Mouse (Mus musculus) intestine, embryonic 16.5 days (tissue): Measurements from ENCODE around the gene Fstl3. TPM values are rescaled to one million over a fixed set of nuclear protein-coding genes. Genes with fewer than 3 reads are reported as not detected.

Experiments used
- ATAC-seq: fragments of 200-750 bp; cut with Nextera tagmentation; 2 replicates; pipeline ENCODE4 v1.8.0; 2017; ENCODE audit warnings: moderate TSS enrichment, moderate library complexity
- H3K27ac ChIP-seq: fragments of 300-500 bp; sonication (generic); 2 replicates; pipeline ENCODE4 v1.5.1; 2014; ENCODE audit warnings: mild to moderate bottlenecking, low read length
- H3K27me3 ChIP-seq: fragments of 300-500 bp; sonication (generic); replicated peaks from 2 replicates; pipeline ENCODE4 v1.6.1; 2014; ENCODE audit warnings: low read length, control low read depth, mixed read lengths; ENCODE audit not compliant: control insufficient read depth, insufficient read depth
- H3K36me3 ChIP-seq: fragments of 300-500 bp; sonication (generic); 2 replicates; pipeline ENCODE4 v1.6.1; 2014; ENCODE audit warnings: low read length, control low read depth; ENCODE audit not compliant: control insufficient read depth, insufficient read depth
- H3K4me1 ChIP-seq: fragments of 300-500 bp; sonication (generic); 2 replicates; pipeline ENCODE4 v1.6.1; 2014; ENCODE audit warnings: low read length, control low read depth, mixed read lengths; ENCODE audit not compliant: control insufficient read depth, insufficient read depth
- H3K4me2 ChIP-seq: fragments of 300-500 bp; sonication (generic); 2 replicates; pipeline ENCODE4 v1.6.1; 2014; ENCODE audit warnings: low read depth, low read length, control low read depth
- H3K4me3 ChIP-seq: fragments of 300-500 bp; sonication (generic); 2 replicates; pipeline ENCODE4 v1.5.1; 2014; ENCODE audit warnings: mild to moderate bottlenecking, low read length
- H3K9ac ChIP-seq: fragments of 300-500 bp; sonication (generic); 2 replicates; pipeline ENCODE4 v1.6.1; 2014; ENCODE audit warnings: low read depth, low read length
- H3K9me3 ChIP-seq: fragments of 300-500 bp; sonication (generic); 2 replicates; pipeline ENCODE4 v1.6.1; 2016; ENCODE audit warnings: low read length, control low read depth; ENCODE audit not compliant: control insufficient read depth
- WGBS: fragments of 180-500 bp; shearing (Covaris S2); extraction: QIAGEN DNeasy Blood & Tissue Kit; methylation state at CpG from one replicate; pipeline ENCODE4 v1.1.7; 2014; 5-methylcytosine and 5-hydroxymethylcytosine counted together
- polyA plus RNA-seq: library from polyadenylated mRNA; unstranded; fragments of >200 nt; fragmentation: Nextera tagmentation; extraction: Ambion mirVana; gene quantifications from 2 replicates; pipeline ENCODE4 v1.2.1, GENCODE M21; 2015

Fstl3 gene
- polyA plus RNA-seq, 1 experiment from 2014 or later = 15.1 TPM

GRCm38 (mm10) chr10:79822372-79822771, 45.3 kb downstream of the Fstl3 start:
- H3K9ac ChIP-seq = peak overlapping the region; percentile 72
- WGBS = 27% methylated on average over 17 of the region's 17 CpGs
- H3K4me2 ChIP-seq = peak overlapping the region; percentile 51

GRCm38 (mm10) chr10:79823011-79823410, 45.9 kb downstream of the Fstl3 start:
- ATAC-seq = peak; percentile 73
- Histone ChIP-seq H3K4me1 (peaks cover 24% of the 10 kb centered on the region), H3K27me3 (no peaks in the 10 kb centered on the region), H3K36me3 (no peaks in the 10 kb centered on the region), H3K27ac (peak overlapping the region; percentile 98), H3K4me2 (peak overlapping the region; percentile 39), H3K4me3 (peak overlapping the region; percentile 46), H3K9me3 (no peaks in the 10 kb centered on the region), H3K9ac (peak overlapping the region; percentile 72)
- 51% methylated on average over 6 of the region's 6 CpGs for WGBS

More at GRCm38 (mm10) chr10:79822372-79822771, 45.3 kb downstream of the Fstl3 start:
- no peaks in the 10 kb centered on the region for H3K36me3 ChIP-seq
- peak overlapping the region; percentile 98 for H3K27ac ChIP-seq
- H3K4me3 ChIP-seq = peak overlapping the region; percentile 46
- peaks cover 28% of the 10 kb centered on the region for H3K4me1 ChIP-seq
- no peaks in the 10 kb centered on the region for H3K27me3 ChIP-seq
- no peaks in the 10 kb centered on the region for H3K9me3 ChIP-seq
- peak; percentile 82 for ATAC-seq

GRCm38 (mm10) chr10:79824413-79824812, 47.3 kb downstream of the Fstl3 start:
- Histone ChIP-seq H3K36me3 (no peaks in the 10 kb centered on the region), H3K9ac (peak overlapping the region; percentile 72), H3K27ac (peak overlapping the region; percentile 98), H3K4me3 (peak overlapping the region; percentile 46), H3K9me3 (no peaks in the 10 kb centered on the region), H3K27me3 (no peaks in the 10 kb centered on the region), H3K4me2 (peak overlapping the region; percentile 66), H3K4me1 (peaks cover 12% of the 10 kb centered on the region)
- WGBS = 38% methylated on average over 6 of the region's 6 CpGs
- peak; percentile 69 for ATAC-seq

- H3K9me3 ChIP-seq = no peaks in the 10 kb centered on the region
- ATAC-seq = no peak
- no peak overlapping the region for H3K4me3 ChIP-seq
- H3K9ac ChIP-seq = no peak overlapping the region
- no peaks in the 10 kb centered on the region for H3K27me3 ChIP-seq
- no peaks in the 10 kb centered on the region for H3K36me3 ChIP-seq
- peaks cover 18% of the 10 kb centered on the region; the same call in 1 of the 2 replicates for H3K4me1 ChIP-seq
- no peak overlapping the region for H3K27ac ChIP-seq
- no peak overlapping the region for H3K4me2 ChIP-seq
- 92% methylated on average over 3 of the region's 3 CpGs for WGBS
Measured at GRCm38 (mm10) chr10:79831583-79831982, 54.5 kb downstream of the Fstl3 start.

Other genes starting within 250 kb of the Fstl3 start
- gene Plpp2, start 243.5 kb upstream of the Fstl3 start, polyA plus RNA-seq = 140 and 145 TPM in 2 replicates
- 36.7 and 38.4 TPM in 2 replicates for gene Mier2, start 222.1 kb upstream of the Fstl3 start, polyA plus RNA-seq
- gene Theg, start 189.9 kb upstream of the Fstl3 start, polyA plus RNA-seq = not detected in 2 replicates
- 0.02 and 0.07 TPM in 2 replicates for gene C2cd4c, start 163.2 kb upstream of the Fstl3 start, polyA plus RNA-seq
- gene Shc2, start 139.4 kb upstream of the Fstl3 start, polyA plus RNA-seq = 1.1 and 2.5 TPM in 2 replicates
- not detected in 2 replicates for gene Odf3l2, start 131.5 kb upstream of the Fstl3 start, polyA plus RNA-seq
- 27.4 and 31.8 TPM in 2 replicates for gene Madcam1, start 112.7 kb upstream of the Fstl3 start, polyA plus RNA-seq
- gene Tpgs1, start 107.9 kb upstream of the Fstl3 start, polyA plus RNA-seq = 56.8 and 64.4 TPM in 2 replicates
- 120 and 128 TPM in 2 replicates for gene Cdc34, start 95.1 kb upstream of the Fstl3 start, polyA plus RNA-seq
- gene Gzmm, start 88.3 kb upstream of the Fstl3 start, polyA plus RNA-seq = 0.21 and 0.56 TPM in 2 replicates
- 1,158 and 1,189 TPM in 2 replicates for gene Bsg, start 72.8 kb upstream of the Fstl3 start, polyA plus RNA-seq
- 0.04 TPM in 1 of 2 replicates, not detected in the other for gene Hcn2, start 60.6 kb upstream of the Fstl3 start, polyA plus RNA-seq
- gene Polrmt, start 30.7 kb upstream of the Fstl3 start, polyA plus RNA-seq = 38.8 and 40.5 TPM in 2 replicates
- gene Fgf22, start 22.2 kb upstream of the Fstl3 start, polyA plus RNA-seq = 0.26 TPM in 1 of 2 replicates, not detected in the other
- gene Rnf126, start 10.3 kb upstream of the Fstl3 start, polyA plus RNA-seq = 39.7 and 56.6 TPM in 2 replicates
- gene Prss57, start 13.7 kb downstream of the Fstl3 start, polyA plus RNA-seq = 0.07 and 0.11 TPM in 2 replicates
- 44.1 and 44.8 TPM in 2 replicates for gene Palm, start 16.3 kb downstream of the Fstl3 start, polyA plus RNA-seq
- gene Misp, start 43.7 kb downstream of the Fstl3 start, polyA plus RNA-seq = 204 and 210 TPM in 2 replicates
- 295 and 302 TPM in 2 replicates for gene Ptbp1, start 77.2 kb downstream of the Fstl3 start, polyA plus RNA-seq
- gene Prtn3, start 97.2 kb downstream of the Fstl3 start, polyA plus RNA-seq = 2.7 and 2.8 TPM in 2 replicates
- 25.5 and 28.2 TPM in 2 replicates for gene Plppr3, start 97.4 kb downstream of the Fstl3 start, polyA plus RNA-seq
- gene Elane, start 109.0 kb downstream of the Fstl3 start, polyA plus RNA-seq = 0.42 and 2.4 TPM in 2 replicates
- gene Cfd, start 113.6 kb downstream of the Fstl3 start, polyA plus RNA-seq = not detected in 2 replicates
- 34.1 and 37.2 TPM in 2 replicates for gene Med16, start 131.7 kb downstream of the Fstl3 start, polyA plus RNA-seq
- gene Gm26602, start 133.6 kb downstream of the Fstl3 start, polyA plus RNA-seq = 2.1 and 7.8 TPM in 2 replicates
- gene Kiss1r, start 139.7 kb downstream of the Fstl3 start, polyA plus RNA-seq = 0.68 and 0.69 TPM in 2 replicates
- gene R3hdm4, start 143.9 kb downstream of the Fstl3 start, polyA plus RNA-seq = 105 and 116 TPM in 2 replicates
- 19.4 and 22.1 TPM in 2 replicates for gene Arid3a, start 149.8 kb downstream of the Fstl3 start, polyA plus RNA-seq
- 86.2 and 96.6 TPM in 2 replicates for gene Wdr18, start 182.9 kb downstream of the Fstl3 start, polyA plus RNA-seq
- 0.15 and 0.16 TPM in 2 replicates for gene Grin3b, start 193.4 kb downstream of the Fstl3 start, polyA plus RNA-seq
- gene Tmem259, start 207.1 kb downstream of the Fstl3 start, polyA plus RNA-seq = 7.0 and 9.7 TPM in 2 replicates
- 226 and 245 TPM in 2 replicates for gene Cnn2, start 211.3 kb downstream of the Fstl3 start, polyA plus RNA-seq
- gene Abca7, start 219.2 kb downstream of the Fstl3 start, polyA plus RNA-seq = 3.3 and 3.4 TPM in 2 replicates
- 6.0 and 7.3 TPM in 2 replicates for gene Arhgap45, start 239.4 kb downstream of the Fstl3 start, polyA plus RNA-seq